Mouse (Mus musculus) heart, adult 18-20 months (tissue): ENCODE measurements around the gene Pde6c. TPM values are rescaled to one million over a fixed set of nuclear protein-coding genes. Genes with fewer than 3 reads are reported as not detected.

Source experiments
- total RNA-seq, 2 experiments: library from RNA; stranded (reverse); gene quantifications; 2 replicates each; pipeline ENCODE4 v1.2.3; 2021

Gene Pde6c
- total RNA-seq, 2 experiments from 2014 or later: not detected

Other genes with a start within 250 kb of the Pde6c start
- gene Myof, start 89.2 kb upstream of the Pde6c start, total RNA-seq: 10 to 100 TPM in 1 of 2 experiments, 1 to 10 TPM in 1; 5.6 to 13.0 TPM
- under 1 TPM; 0.23 to 0.37 TPM for gene Cep55, start 77.8 kb upstream of the Pde6c start, total RNA-seq
- under 1 TPM in 1 of 2 experiments, not detected in 1; 0.80 TPM for gene Ffar4, start 35.7 kb upstream of the Pde6c start, total RNA-seq
- gene Rbp4, start 7.5 kb upstream of the Pde6c start, total RNA-seq: 1 to 10 TPM; 3.0 to 7.3 TPM
- gene Fra10ac1, start 91.4 kb downstream of the Pde6c start, total RNA-seq: 10 to 100 TPM; 12.3 to 13.8 TPM
- 1 to 10 TPM; 3.3 to 5.3 TPM for gene Lgi1, start 131.8 kb downstream of the Pde6c start, total RNA-seq